Mouse (Mus musculus) liver, embryonic 11.5 days (tissue): ENCODE results near the gene Ppp2r5c. TPM values are rescaled to one million over a fixed set of nuclear protein-coding genes. Genes with fewer than 3 reads are reported as not detected.

Source experiments
- ATAC-seq: fragments of 200-750 bp; cut with Nextera tagmentation; replicated peaks from 2 replicates; pipeline ENCODE4 v1.8.0; 2017; ENCODE audit warnings: moderate number of reproducible peaks, mild to moderate bottlenecking, moderate TSS enrichment, moderate library complexity; ENCODE audit not compliant: low FRiP score
- DNase-seq: peaks from one replicate; pipeline ENCODE4 v3.0.0-alpha.2; 2017; ENCODE audit warnings: low spot score
- H3K27ac ChIP-seq: fragments of 300-500 bp; sonication (generic); 2 replicates; pipeline ENCODE4 v1.5.1; 2014; ENCODE audit warnings: mild to moderate bottlenecking, low read depth, low read length, control low read depth
- H3K27me3 ChIP-seq: fragments of 300-500 bp; sonication (generic); replicated peaks from 2 replicates; pipeline ENCODE4 v1.6.1; 2014; ENCODE audit warnings: low read length, mixed read lengths; ENCODE audit not compliant: control insufficient read depth, insufficient read depth
- H3K36me3 ChIP-seq: fragments of 300-500 bp; sonication (generic); 2 replicates; pipeline ENCODE4 v1.6.1; 2014; ENCODE audit warnings: mild to moderate bottlenecking, low read length, moderate library complexity, mixed read lengths; ENCODE audit not compliant: control insufficient read depth, insufficient read depth
- H3K4me1 ChIP-seq: fragments of 300-500 bp; sonication (generic); replicated peaks from 2 replicates; pipeline ENCODE4 v1.6.1; 2014; ENCODE audit warnings: low read length, mixed read lengths; ENCODE audit not compliant: control insufficient read depth, insufficient read depth
- H3K4me2 ChIP-seq: fragments of 300-500 bp; sonication (generic); 2 replicates; pipeline ENCODE4 v1.6.1; 2014; ENCODE audit warnings: mild to moderate bottlenecking, control low read depth, moderate library complexity
- H3K4me3 ChIP-seq: fragments of 300-500 bp; sonication (generic); 2 replicates; pipeline ENCODE4 v1.5.1; 2014; ENCODE audit warnings: low read depth, low read length, control low read depth
- H3K9ac ChIP-seq: fragments of 300-500 bp; sonication (generic); 2 replicates; pipeline ENCODE4 v1.6.1; 2014; ENCODE audit warnings: low read depth, low read length, control low read depth
- H3K9me3 ChIP-seq: fragments of 300-500 bp; sonication (generic); 2 replicates; pipeline ENCODE4 v1.6.1; 2016; ENCODE audit warnings: low read length, inconsistent platforms, mixed read lengths; ENCODE audit not compliant: control insufficient read depth
- WGBS: fragments of 180-500 bp; shearing (Covaris S2); extraction: QIAGEN DNeasy Blood & Tissue Kit; methylation state at CpG from one replicate; pipeline ENCODE4 v1.1.7; 2014; 5-methylcytosine and 5-hydroxymethylcytosine counted together
- polyA plus RNA-seq: library from polyadenylated mRNA; unstranded; fragments of >200 nt; fragmentation: Nextera tagmentation; extraction: Ambion mirVana; gene quantifications from 2 replicates; pipeline ENCODE4 v1.2.1, GENCODE M21; 2014

The Ppp2r5c gene
- polyA plus RNA-seq, 1 experiment from 2014 or later: 138 TPM

GRCm38 (mm10) chr12:110476561-110476960 is 29.6 kb downstream of the Ppp2r5c start:
- no peaks in the 10 kb centered on the region for H3K9me3 ChIP-seq
- no peak overlapping the region for H3K4me2 ChIP-seq
- no peaks in the 10 kb centered on the region; the same call in 1 of the 2 replicates for H3K36me3 ChIP-seq
- DNase-seq (no peak), ATAC-seq (no peak)
- no peaks in the 10 kb centered on the region; the same call in 1 of the 2 replicates for H3K4me1 ChIP-seq
- no peak overlapping the region for H3K9ac ChIP-seq
- H3K27me3 ChIP-seq: no peaks in the 10 kb centered on the region
- no peak overlapping the region for H3K4me3 ChIP-seq
- 67% methylated on average over 9 of the region's 9 CpGs for whole genome bisulfite sequencing
- no peak overlapping the region for H3K27ac ChIP-seq

DNA sequence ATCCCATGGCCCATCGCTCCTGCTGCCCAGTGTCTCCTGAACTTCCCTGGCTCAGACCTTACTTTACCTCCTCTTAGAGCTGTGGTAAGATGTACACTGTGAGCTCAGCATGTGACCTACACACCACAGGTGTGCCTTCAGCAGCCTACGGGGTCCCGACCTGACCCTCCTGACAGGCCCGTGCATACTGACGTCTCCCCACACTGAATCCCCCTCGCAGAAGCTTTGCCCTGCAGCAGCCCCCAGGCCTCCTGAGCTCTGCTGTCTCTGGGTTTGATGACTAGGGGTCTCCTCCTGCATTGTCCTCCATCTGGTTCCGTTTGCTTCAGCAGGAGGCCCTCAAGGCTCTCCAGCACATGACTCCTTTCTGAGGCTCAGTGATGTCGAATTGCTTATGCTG is 31.0 kb downstream of the Ppp2r5c start:
- Histone ChIP-seq H3K4me2 (no peak overlapping the region), H3K4me1 (no peaks in the 10 kb centered on the region; the same call in 1 of the 2 replicates), H3K36me3 (no peaks in the 10 kb centered on the region; the same call in 1 of the 2 replicates), H3K27me3 (no peaks in the 10 kb centered on the region), H3K4me3 (no peak overlapping the region), H3K9me3 (no peaks in the 10 kb centered on the region), H3K27ac (no peak overlapping the region), H3K9ac (no peak overlapping the region)
- ATAC-seq (no peak), DNase-seq (no peak)
- WGBS: 88% methylated on average over 8 of the region's 8 CpGs

DNA sequence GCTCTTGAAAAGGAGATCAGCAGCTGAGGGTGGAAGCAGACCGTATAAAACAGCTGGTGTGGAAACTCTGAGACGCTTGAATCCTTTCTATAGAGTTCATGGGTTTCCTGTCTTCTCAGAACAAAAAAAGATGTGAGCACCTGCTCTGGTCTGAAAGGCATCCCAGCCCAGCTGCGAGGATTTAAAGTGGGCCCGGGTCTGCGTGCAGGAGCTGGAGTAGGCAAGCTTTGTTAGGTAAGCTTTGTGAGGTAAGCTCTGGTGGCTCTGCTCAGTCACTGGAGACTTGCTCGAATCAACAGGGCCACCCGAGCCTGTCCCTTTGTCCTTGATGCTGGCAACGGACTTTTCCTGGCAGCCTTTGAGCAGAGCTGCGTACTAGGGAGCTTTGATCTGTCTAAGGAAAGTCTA is 31.7 kb downstream of the Ppp2r5c start:
- no peaks in the 10 kb centered on the region for H3K9me3 ChIP-seq
- no peak overlapping the region for H3K27ac ChIP-seq
- H3K9ac ChIP-seq: no peak overlapping the region
- H3K27me3 ChIP-seq: no peaks in the 10 kb centered on the region
- no peaks in the 10 kb centered on the region; the same call in 1 of the 2 replicates for H3K36me3 ChIP-seq
- whole genome bisulfite sequencing: 88% methylated on average over 9 of the region's 9 CpGs
- ATAC-seq: no peak
- H3K4me1 ChIP-seq: no peaks in the 10 kb centered on the region; the same call in 1 of the 2 replicates
- no peak for DNase-seq
- no peak overlapping the region for H3K4me3 ChIP-seq
- no peak overlapping the region for H3K4me2 ChIP-seq

GRCm38 (mm10) chr12:110479268-110479667 is 32.3 kb downstream of the Ppp2r5c start:
- no peaks in the 10 kb centered on the region; the same call in 1 of the 2 replicates for H3K36me3 ChIP-seq

DNA sequence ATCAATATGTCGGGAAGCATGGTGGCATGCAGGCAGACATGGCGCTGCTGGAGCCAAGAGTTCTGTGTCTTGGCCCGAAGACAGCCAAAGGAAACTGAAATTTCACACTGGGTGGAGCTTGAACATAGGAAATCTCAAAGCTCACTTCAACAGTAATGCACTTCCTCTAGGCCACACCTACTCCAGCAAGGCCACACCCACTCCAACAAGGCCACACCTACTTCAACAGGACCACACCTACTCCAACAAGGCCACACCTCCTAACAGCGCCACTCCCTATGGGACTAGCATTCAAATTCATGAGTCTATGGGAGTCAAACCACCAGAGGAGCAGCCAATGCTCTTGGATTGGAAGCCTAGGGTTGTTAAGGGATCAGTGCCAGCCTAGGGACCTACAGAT is 33.8 kb downstream of the Ppp2r5c start:
- H3K4me3 ChIP-seq: no peak overlapping the region
- no peaks in the 10 kb centered on the region for H3K9me3 ChIP-seq
- 83% methylated on average over 4 of the region's 4 CpGs for WGBS
- no peaks in the 10 kb centered on the region for H3K27me3 ChIP-seq
- H3K9ac ChIP-seq: no peak overlapping the region
- DNase-seq (no peak), ATAC-seq (no peak)
- H3K36me3 ChIP-seq: no peaks in the 10 kb centered on the region; the same call in 1 of the 2 replicates
- H3K4me2 ChIP-seq: no peak overlapping the region
- H3K4me1 ChIP-seq: peaks cover 13% of the 10 kb centered on the region
- H3K27ac ChIP-seq: no peak overlapping the region

More at GRCm38 (mm10) chr12:110479268-110479667, 32.3 kb downstream of the Ppp2r5c start:
- Histone ChIP-seq H3K9ac (no peak overlapping the region), H3K4me2 (no peak overlapping the region), H3K4me3 (no peak overlapping the region), H3K27ac (no peak overlapping the region), H3K27me3 (no peaks in the 10 kb centered on the region), H3K9me3 (no peaks in the 10 kb centered on the region), H3K4me1 (peaks cover 6% of the 10 kb centered on the region)
- ATAC-seq (no peak), DNase-seq (no peak)
- WGBS: 84% methylated on average over 12 of the region's 12 CpGs

- Histone ChIP-seq H3K4me2 (peak overlapping the region; percentile 91), H3K27me3 (no peaks in the 10 kb centered on the region), H3K4me1 (peaks cover 36% of the 10 kb centered on the region), H3K9ac (peak overlapping the region; percentile 22; the same call in 1 of the 2 replicates), H3K27ac (no peak overlapping the region), H3K9me3 (no peaks in the 10 kb centered on the region), H3K4me3 (no peak overlapping the region), H3K36me3 (no peaks in the 10 kb centered on the region)
- 49% methylated on average over 6 of the region's 6 CpGs for WGBS
- no peak for ATAC-seq
- DNase-seq: no peak
These were observed 36.8 kb downstream of the Ppp2r5c start for GRCm38 (mm10) chr12:110483761-110484160.

GRCm38 (mm10) chr12:110484824-110485584 is 38.1 kb downstream of the Ppp2r5c start:
- ATAC-seq (peak; percentile 84), DNase-seq (peak; percentile 69)
- Histone ChIP-seq H3K4me2 (peak overlapping the region; percentile 91), H3K9ac (peak overlapping the region; percentile 76), H3K4me1 (peaks cover 40% of the 10 kb centered on the region), H3K27me3 (no peaks in the 10 kb centered on the region), H3K36me3 (peaks cover 3% of the 10 kb centered on the region; the same call in 1 of the 2 replicates), H3K9me3 (no peaks in the 10 kb centered on the region), H3K4me3 (peak overlapping the region; percentile 66), H3K27ac (peak overlapping the region; percentile 98)
- WGBS: 2% methylated on average over 17 of the region's 17 CpGs

GRCm38 (mm10) chr12:110485585-110486331 is 38.8 kb downstream of the Ppp2r5c start:
- Histone ChIP-seq H3K9ac (peak overlapping the region; percentile 76), H3K4me2 (peak overlapping the region; percentile 91), H3K36me3 (peaks cover 8% of the 10 kb centered on the region), H3K4me1 (peaks cover 40% of the 10 kb centered on the region), H3K27ac (peak overlapping the region; percentile 98), H3K27me3 (no peaks in the 10 kb centered on the region), H3K9me3 (no peaks in the 10 kb centered on the region), H3K4me3 (peak overlapping the region; percentile 66)
- under 1% methylated on average over 27 of the region's 27 CpGs for WGBS
- DNase-seq (peak; percentile 85), ATAC-seq (peak; percentile 79)
